Mouse (Mus musculus) embryonic facial prominence, embryonic 14.5 days (tissue): ENCODE measurements at regions not wholly inside any gene's neighbourhood (a gene's known extent, or its start where the extent isn't known, plus 50 kb on each side); places are given as distances from the start of the nearest gene placed in this dataset.

Experiments
- ATAC-seq: fragments of 200-750 bp; cut with Nextera tagmentation; 2 replicates; pipeline ENCODE4 v1.8.0; 2017; ENCODE audit warnings: low read depth, moderate number of reproducible peaks, moderate TSS enrichment
- DNase-seq: peaks from one replicate; pipeline ENCODE4 v3.0.0-alpha.2; 2015; ENCODE audit warnings: low spot score
- H3K27ac ChIP-seq: fragments of 300-500 bp; sonication (generic); replicated peaks from 2 replicates; pipeline ENCODE4 v1.5.1; 2014; ENCODE audit warnings: low read depth, mild to moderate bottlenecking, low read length, moderate library complexity
- H3K27me3 ChIP-seq: fragments of 300-500 bp; sonication (generic); replicated peaks from 2 replicates; pipeline ENCODE4 v1.6.1; 2014; ENCODE audit warnings: low read length; ENCODE audit not compliant: control insufficient read depth, insufficient read depth
- H3K36me3 ChIP-seq: fragments of 300-500 bp; sonication (generic); 2 replicates; pipeline ENCODE4 v1.6.1; 2014; ENCODE audit warnings: low read length, mixed read lengths; ENCODE audit not compliant: control insufficient read depth, insufficient read depth
- H3K4me1 ChIP-seq: fragments of 300-500 bp; sonication (generic); 2 replicates; pipeline ENCODE4 v1.6.1; 2014; ENCODE audit warnings: antibody characterized with exemption, low read length; ENCODE audit not compliant: control insufficient read depth, insufficient read depth
- H3K4me2 ChIP-seq: fragments of 300-500 bp; sonication (generic); 2 replicates; pipeline ENCODE4 v1.6.1; 2014; ENCODE audit warnings: low read depth, mild to moderate bottlenecking, low read length, moderate library complexity, mixed read lengths
- H3K4me3 ChIP-seq: fragments of 300-500 bp; sonication (generic); 2 replicates; pipeline ENCODE4 v1.5.1; 2014; ENCODE audit warnings: low read depth, mild to moderate bottlenecking, low read length
- H3K9ac ChIP-seq: fragments of 300-500 bp; sonication (generic); 2 replicates; pipeline ENCODE4 v1.6.1; 2014; ENCODE audit warnings: low read depth, mild to moderate bottlenecking, low read length, moderate library complexity, mixed read lengths
- H3K9me3 ChIP-seq: fragments of 300-500 bp; sonication (generic); 2 replicates; pipeline ENCODE4 v1.6.1; 2016; ENCODE audit warnings: low read length; ENCODE audit not compliant: control insufficient read depth
- WGBS: fragments of 180-500 bp; shearing (Covaris S2); extraction: QIAGEN DNeasy Blood & Tissue Kit; methylation state at CpG from one replicate; pipeline ENCODE4 v1.1.7; 2014; 5-methylcytosine and 5-hydroxymethylcytosine counted together

GRCm38 (mm10) chr8:26844809-26845143 is 132.3 kb upstream of the Zfp703 start:
- Histone ChIP-seq H3K4me1 (peaks cover 34% of the 10 kb centered on the region), H3K27me3 (no peaks in the 10 kb centered on the region), H3K9me3 (no peaks in the 10 kb centered on the region), H3K4me2 (no peak overlapping the region), H3K4me3 (no peak overlapping the region), H3K27ac (no peak overlapping the region), H3K9ac (no peak overlapping the region), H3K36me3 (no peaks in the 10 kb centered on the region)
- ATAC-seq, result no peak
- WGBS, result 84% methylated on average over 6 of the region's 6 CpGs
- no peak for DNase-seq

GRCm38 (mm10) chr8:26845481-26846194 is 131.5 kb upstream of the Zfp703 start:
- Histone ChIP-seq H3K36me3 (no peaks in the 10 kb centered on the region), H3K9ac (no peak overlapping the region), H3K27me3 (no peaks in the 10 kb centered on the region), H3K9me3 (no peaks in the 10 kb centered on the region), H3K4me3 (no peak overlapping the region), H3K27ac (no peak overlapping the region), H3K4me1 (peaks cover 33% of the 10 kb centered on the region), H3K4me2 (no peak overlapping the region)
- DNase-seq, result no peak
- no peak for ATAC-seq
- WGBS, result 59% methylated on average over 11 of the region's 11 CpGs

- no peak for ATAC-seq
- no peak overlapping the region for H3K4me2 ChIP-seq
Observed at GRCm38 (mm10) chr8:26847009-26847408, 130.1 kb upstream of the Zfp703 start.

GRCm38 (mm10) chr8:26848098-26848772 is 128.9 kb upstream of the Zfp703 start:
- Histone ChIP-seq H3K36me3 (no peaks in the 10 kb centered on the region), H3K4me1 (peaks cover 46% of the 10 kb centered on the region), H3K9me3 (no peaks in the 10 kb centered on the region), H3K27me3 (no peaks in the 10 kb centered on the region), H3K4me3 (no peak overlapping the region), H3K4me2 (peak overlapping the region; percentile 23; the same call in 1 of the 2 replicates), H3K27ac (peak overlapping the region; percentile 87), H3K9ac (no peak overlapping the region)
- DNase-seq (peak; percentile 93), ATAC-seq (peak; percentile 80)
- 26% methylated on average over 16 of the region's 17 CpGs for WGBS

More at GRCm38 (mm10) chr8:26847009-26847408, 130.1 kb upstream of the Zfp703 start:
- Histone ChIP-seq H3K27ac (no peak overlapping the region), H3K9ac (no peak overlapping the region), H3K4me1 (peaks cover 36% of the 10 kb centered on the region), H3K4me3 (no peak overlapping the region), H3K9me3 (no peaks in the 10 kb centered on the region), H3K36me3 (no peaks in the 10 kb centered on the region), H3K27me3 (no peaks in the 10 kb centered on the region)
- no peak for DNase-seq
- 86% methylated on average over 9 of the region's 9 CpGs for WGBS

GRCm38 (mm10) chr8:26848955-26849684 is 128.0 kb upstream of the Zfp703 start:
- H3K27ac ChIP-seq, result peak overlapping the region; percentile 87
- WGBS, result 59% methylated on average over 19 of the region's 19 CpGs
- H3K9ac ChIP-seq, result no peak overlapping the region; the same call in 1 of the 2 replicates
- no peak for ATAC-seq
- no peak overlapping the region for H3K4me3 ChIP-seq
- no peaks in the 10 kb centered on the region for H3K9me3 ChIP-seq
- no peaks in the 10 kb centered on the region for H3K36me3 ChIP-seq
- peak overlapping the region; percentile 10; the same call in 1 of the 2 replicates for H3K4me2 ChIP-seq
- peak; percentile 41 for DNase-seq
- no peaks in the 10 kb centered on the region for H3K27me3 ChIP-seq
- peaks cover 46% of the 10 kb centered on the region for H3K4me1 ChIP-seq

GRCm38 (mm10) chr8:26851871-26852800 is 125.0 kb upstream of the Zfp703 start:
- ATAC-seq (no peak), DNase-seq (no peak)
- Histone ChIP-seq H3K4me3 (no peak overlapping the region), H3K27ac (peak overlapping the region; percentile 42; the same call in 1 of the 2 replicates), H3K4me1 (peaks cover 45% of the 10 kb centered on the region), H3K27me3 (no peaks in the 10 kb centered on the region), H3K9me3 (no peaks in the 10 kb centered on the region), H3K4me2 (no peak overlapping the region), H3K9ac (no peak overlapping the region), H3K36me3 (no peaks in the 10 kb centered on the region)
- 52% methylated on average over 18 of the region's 18 CpGs for whole genome bisulfite sequencing

- Histone ChIP-seq H3K4me1 (peaks cover 39% of the 10 kb centered on the region), H3K27ac (peak overlapping the region; percentile 42; the same call in 1 of the 2 replicates), H3K36me3 (no peaks in the 10 kb centered on the region), H3K27me3 (no peaks in the 10 kb centered on the region), H3K9me3 (no peaks in the 10 kb centered on the region), H3K4me3 (no peak overlapping the region), H3K4me2 (no peak overlapping the region), H3K9ac (peak overlapping the region; percentile 15; the same call in 1 of the 2 replicates)
- ATAC-seq (no peak), DNase-seq (no peak)
- 31% methylated on average over 8 of the region's 8 CpGs for WGBS
Observed at GRCm38 (mm10) chr8:26852921-26853320, 124.2 kb upstream of the Zfp703 start.
